Mouse (Mus musculus): Measurements from ENCODE around the gene Hipk3. TPM values are rescaled to one million over a fixed set of nuclear protein-coding genes. Genes with fewer than 3 reads are reported as not detected.

The Hipk3 gene
- polyA plus RNA-seq, 1 experiment from 2014 or later = 7.2 TPM

DNA sequence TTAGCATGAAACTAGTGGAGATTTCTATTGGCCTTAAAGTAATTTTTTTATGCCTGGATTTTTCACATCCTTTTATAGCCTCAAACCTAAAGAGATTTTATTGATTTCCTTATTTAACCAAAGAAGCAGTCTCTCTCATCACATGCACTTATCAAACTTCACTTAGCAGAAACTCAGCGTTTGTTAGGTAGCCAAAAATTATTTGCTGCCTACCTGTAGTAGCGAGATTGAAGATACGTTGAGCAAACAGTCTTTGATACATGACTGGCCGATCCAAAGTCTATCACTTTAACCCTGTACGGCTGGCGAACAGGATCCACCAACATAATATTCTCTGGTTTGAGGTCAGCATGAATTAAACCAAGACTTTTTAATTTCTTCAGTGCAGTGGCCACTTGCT, 23.7 kb downstream of the Hipk3 start:
- no peak overlapping the region for H3K27ac ChIP-seq (replicated peaks)
- no peak overlapping the region for H3K4me2 ChIP-seq
- no peak overlapping the region for H3K4me3 ChIP-seq (replicated peaks)
- 95% methylated on average over 6 of the region's 6 CpGs for WGBS
- H3K4me1 ChIP-seq = peaks cover 12% of the 10 kb centered on the region
- no peak overlapping the region for H3K9ac ChIP-seq (replicated peaks)
- H3K27me3 ChIP-seq (replicated peaks) = no peaks in the 10 kb centered on the region
- ATAC-seq (ENCODE audit: low FRiP score) = no peak
- no peaks in the 10 kb centered on the region for H3K9me3 ChIP-seq (replicated peaks)
- no peaks in the 10 kb centered on the region for H3K36me3 ChIP-seq

- no peak overlapping the region for H3K9ac ChIP-seq (replicated peaks)
- no peaks in the 10 kb centered on the region for H3K27me3 ChIP-seq (replicated peaks)
- no peak overlapping the region for H3K27ac ChIP-seq (replicated peaks)
- no peaks in the 10 kb centered on the region for H3K36me3 ChIP-seq
- H3K4me3 ChIP-seq (replicated peaks) = no peak overlapping the region
- H3K4me2 ChIP-seq = no peak overlapping the region
- peaks cover 12% of the 10 kb centered on the region for H3K4me1 ChIP-seq
- H3K9me3 ChIP-seq (replicated peaks) = no peaks in the 10 kb centered on the region
- ATAC-seq (ENCODE audit: low FRiP score) = no peak
- WGBS = 86% methylated on average over 5 of the region's 5 CpGs
Measured at GRCm38 (mm10) chr2:104468419-104468818, 25.8 kb downstream of the Hipk3 start.

DNA sequence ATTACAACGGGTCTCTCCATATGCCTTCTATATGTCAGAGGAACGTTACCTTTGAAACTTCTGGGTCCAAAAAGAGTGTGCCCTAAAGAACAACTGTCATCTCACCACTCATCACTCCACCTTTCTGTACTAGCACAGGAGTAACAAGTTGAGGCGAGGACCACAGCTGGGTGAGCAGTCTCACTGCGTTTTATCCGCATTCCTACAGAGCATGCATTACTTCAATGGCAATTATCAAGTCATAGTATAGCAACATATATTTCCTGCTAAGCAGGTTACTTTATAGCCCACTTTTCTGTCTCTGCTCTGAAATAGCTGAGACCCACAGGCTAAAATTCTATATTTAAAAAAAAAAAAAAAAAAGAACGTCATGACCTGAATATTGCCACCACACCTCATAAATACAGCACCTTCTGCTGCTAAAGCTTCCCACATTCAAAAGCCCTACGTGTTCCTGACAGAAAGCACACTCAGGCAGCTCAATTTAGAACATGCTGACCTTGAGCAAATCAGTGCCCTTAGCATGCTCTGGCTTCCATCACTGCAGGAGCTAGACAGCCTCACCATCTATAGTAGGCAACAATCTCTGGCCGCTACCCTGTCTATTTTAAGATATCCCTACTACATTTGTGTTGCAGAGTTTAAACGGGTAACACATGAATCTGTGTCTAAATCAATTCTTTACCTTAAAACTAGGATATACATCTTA, 27.2 kb downstream of the Hipk3 start:
- no peak overlapping the region for H3K4me3 ChIP-seq (replicated peaks)
- 80% methylated on average over 9 of the region's 9 CpGs for WGBS
- H3K4me2 ChIP-seq = no peak overlapping the region
- no peaks in the 10 kb centered on the region for H3K36me3 ChIP-seq
- H3K9ac ChIP-seq (replicated peaks) = no peak overlapping the region
- peaks cover 7% of the 10 kb centered on the region for H3K4me1 ChIP-seq
- no peaks in the 10 kb centered on the region for H3K27me3 ChIP-seq (replicated peaks)
- no peaks in the 10 kb centered on the region for H3K9me3 ChIP-seq (replicated peaks)
- 0 out of 2 replicates have a peak, but pooled peaks have one; percentile 33 for ATAC-seq (ENCODE audit: low FRiP score)
- no peak overlapping the region for H3K27ac ChIP-seq (replicated peaks)

DNA sequence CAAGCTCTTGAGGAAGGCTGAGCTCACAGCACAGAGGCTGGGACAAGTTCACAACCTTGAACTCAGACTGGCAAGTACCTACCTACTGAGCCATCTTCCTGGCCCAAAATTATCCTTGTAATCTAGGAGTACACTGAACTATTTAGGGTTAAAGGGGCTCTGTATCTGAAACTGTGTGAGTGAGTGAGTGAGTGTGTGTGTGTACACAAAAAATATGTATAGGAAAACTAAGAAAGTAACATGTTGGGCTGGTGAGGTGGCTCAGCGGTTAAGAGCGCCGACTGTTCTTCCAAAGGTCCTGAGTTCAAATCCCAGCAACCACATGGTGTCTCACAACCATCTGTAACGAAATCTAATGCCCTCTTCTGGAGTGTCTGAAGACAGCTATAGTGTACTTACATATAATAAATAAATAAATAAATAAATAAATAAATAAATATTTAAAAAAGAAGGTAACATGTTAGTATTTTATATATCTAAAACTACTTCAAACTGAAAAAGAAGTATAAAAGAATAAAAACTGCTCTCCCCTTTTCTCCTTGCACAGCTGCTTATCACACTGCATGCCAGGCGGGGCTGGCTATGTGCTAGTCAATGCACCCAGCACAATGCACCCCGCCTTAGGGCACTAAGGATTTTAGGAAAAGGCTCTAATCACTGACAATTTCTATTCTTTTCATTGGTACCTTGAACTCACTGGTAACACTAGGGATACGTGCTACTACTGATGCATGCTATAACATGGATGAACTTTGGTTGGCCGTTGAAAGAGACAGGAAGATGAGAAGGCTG, 28.4 kb downstream of the Hipk3 start:
- ATAC-seq (ENCODE audit: low FRiP score) = no peak
- H3K4me2 ChIP-seq = no peak overlapping the region
- no peaks in the 10 kb centered on the region for H3K36me3 ChIP-seq
- no peak overlapping the region for H3K4me3 ChIP-seq (replicated peaks)
- H3K9me3 ChIP-seq (replicated peaks) = no peaks in the 10 kb centered on the region
- no peaks in the 10 kb centered on the region for H3K27me3 ChIP-seq (replicated peaks)
- H3K27ac ChIP-seq (replicated peaks) = no peak overlapping the region
- H3K9ac ChIP-seq (replicated peaks) = no peak overlapping the region
- H3K4me1 ChIP-seq = 0 out of 2 replicates have a peak, but pooled peaks cover 5% of the 10 kb centered on the region
- WGBS = 96% methylated on average over 8 of the region's 8 CpGs

DNA sequence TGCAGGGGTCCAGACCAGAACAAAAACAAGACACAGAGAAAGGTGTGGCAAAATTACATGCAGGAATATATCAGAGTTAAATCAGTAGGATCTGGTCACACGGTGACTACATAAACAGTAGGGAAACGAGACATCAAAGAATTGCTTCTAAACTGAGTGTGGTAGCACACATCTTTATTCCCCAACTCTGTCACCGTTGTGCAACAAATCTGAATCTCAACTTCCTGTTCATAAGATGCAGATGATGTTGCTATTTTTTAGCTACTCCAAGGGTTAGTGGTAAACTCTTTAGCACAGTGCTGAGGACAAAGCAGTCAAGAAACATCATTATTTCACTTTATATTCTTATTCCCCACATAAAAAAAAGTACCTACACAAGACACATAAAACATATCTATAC, 34.2 kb downstream of the Hipk3 start:
- H3K36me3 ChIP-seq = no peaks in the 10 kb centered on the region
- no peaks in the 10 kb centered on the region for H3K9me3 ChIP-seq (replicated peaks)
- 67% methylated on average over 3 of the region's 3 CpGs for WGBS
- no peak overlapping the region for H3K4me2 ChIP-seq
- H3K27ac ChIP-seq (replicated peaks) = no peak overlapping the region
- H3K4me1 ChIP-seq = no peaks in the 10 kb centered on the region
- H3K4me3 ChIP-seq (replicated peaks) = no peak overlapping the region
- H3K9ac ChIP-seq (replicated peaks) = no peak overlapping the region
- ATAC-seq (ENCODE audit: low FRiP score) = no peak
- no peaks in the 10 kb centered on the region for H3K27me3 ChIP-seq (replicated peaks)

- Histone ChIP-seq H3K4me2 (no peak overlapping the region), H3K4me1 (no peaks in the 10 kb centered on the region), H3K36me3 (no peaks in the 10 kb centered on the region), H3K27ac (replicated peaks) (no peak overlapping the region), H3K9me3 (replicated peaks) (no peaks in the 10 kb centered on the region), H3K4me3 (replicated peaks) (no peak overlapping the region), H3K9ac (replicated peaks) (no peak overlapping the region), H3K27me3 (replicated peaks) (no peaks in the 10 kb centered on the region)
- 88% methylated on average over 8 of the region's 8 CpGs for WGBS
- no peak for ATAC-seq (ENCODE audit: low FRiP score)
Measured at GRCm38 (mm10) chr2:104458569-104459332, 35.5 kb downstream of the Hipk3 start.

DNA sequence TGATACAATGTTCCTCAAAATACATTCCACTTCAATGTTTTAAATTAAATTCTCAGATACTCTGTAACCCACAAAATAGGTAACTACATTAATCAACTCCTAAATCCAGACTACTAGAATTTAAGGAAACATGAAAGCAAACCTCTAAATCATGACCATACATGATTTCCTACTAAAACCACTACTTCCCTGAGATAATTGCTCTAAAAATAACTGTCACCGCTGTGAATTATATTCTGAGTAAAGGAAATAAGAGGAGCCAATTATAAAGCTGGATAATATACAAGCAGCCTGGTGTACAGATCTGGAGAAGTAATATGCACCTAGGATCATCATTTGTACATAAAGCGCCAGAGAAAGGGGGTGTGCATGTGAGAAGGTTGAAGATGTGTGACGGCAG, 37.1 kb downstream of the Hipk3 start:
- Histone ChIP-seq H3K4me1 (no peaks in the 10 kb centered on the region), H3K9me3 (replicated peaks) (no peaks in the 10 kb centered on the region), H3K4me3 (replicated peaks) (no peak overlapping the region), H3K9ac (replicated peaks) (no peak overlapping the region), H3K27ac (replicated peaks) (no peak overlapping the region), H3K27me3 (replicated peaks) (no peaks in the 10 kb centered on the region), H3K4me2 (no peak overlapping the region), H3K36me3 (no peaks in the 10 kb centered on the region)
- ATAC-seq (ENCODE audit: low FRiP score) = no peak
- WGBS = 81% methylated on average over 3 of the region's 3 CpGs

- ATAC-seq (ENCODE audit: low FRiP score) = no peak
- Histone ChIP-seq H3K36me3 (no peaks in the 10 kb centered on the region), H3K9me3 (replicated peaks) (no peaks in the 10 kb centered on the region), H3K27me3 (replicated peaks) (no peaks in the 10 kb centered on the region), H3K27ac (replicated peaks) (no peak overlapping the region), H3K4me1 (no peaks in the 10 kb centered on the region), H3K9ac (replicated peaks) (no peak overlapping the region), H3K4me3 (replicated peaks) (no peak overlapping the region), H3K4me2 (no peak overlapping the region)
- 89% methylated on average over 3 of the region's 3 CpGs for WGBS
Measured at GRCm38 (mm10) chr2:104450685-104451084, 43.6 kb downstream of the Hipk3 start.

GRCm38 (mm10) chr2:104449191-104449590, 45.1 kb downstream of the Hipk3 start:
- H3K27me3 ChIP-seq (replicated peaks) = no peaks in the 10 kb centered on the region
- H3K9ac ChIP-seq (replicated peaks) = no peak overlapping the region
- H3K4me3 ChIP-seq (replicated peaks) = no peak overlapping the region
- no peaks in the 10 kb centered on the region for H3K9me3 ChIP-seq (replicated peaks)
- no peak for ATAC-seq (ENCODE audit: low FRiP score)
- no peaks in the 10 kb centered on the region for H3K4me1 ChIP-seq
- no peak overlapping the region for H3K27ac ChIP-seq (replicated peaks)
- H3K36me3 ChIP-seq = no peaks in the 10 kb centered on the region
- H3K4me2 ChIP-seq = no peak overlapping the region
- WGBS = 95% methylated on average over 1 of the region's 1 CpGs

DNA sequence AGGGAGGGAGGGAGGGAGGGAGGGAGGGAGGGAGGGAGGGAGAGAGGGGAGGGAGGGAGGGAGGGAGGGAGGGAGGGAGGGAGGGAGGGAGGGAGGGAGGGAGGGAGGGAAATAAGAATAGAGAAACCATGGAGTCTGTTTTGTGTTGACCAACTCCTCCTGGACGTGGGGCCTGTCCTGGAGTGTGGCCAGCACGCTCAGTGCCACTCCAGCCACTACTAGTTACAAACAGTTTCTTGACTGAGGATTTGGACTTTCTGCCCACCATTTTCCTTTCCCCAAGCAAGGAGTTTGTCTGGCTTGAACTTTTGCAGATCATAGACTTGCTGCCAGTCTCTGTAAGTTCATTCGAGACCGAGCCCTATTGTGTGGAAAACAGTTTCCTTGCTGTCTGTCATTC, 46.0 kb downstream of the Hipk3 start:
- Histone ChIP-seq H3K4me1 (no peaks in the 10 kb centered on the region), H3K4me3 (replicated peaks) (no peak overlapping the region), H3K9ac (replicated peaks) (no peak overlapping the region), H3K27me3 (replicated peaks) (no peaks in the 10 kb centered on the region), H3K36me3 (no peaks in the 10 kb centered on the region), H3K27ac (replicated peaks) (no peak overlapping the region), H3K9me3 (replicated peaks) (no peaks in the 10 kb centered on the region), H3K4me2 (no peak overlapping the region)
- WGBS = 77% methylated on average over 4 of the region's 4 CpGs
- ATAC-seq (ENCODE audit: low FRiP score) = no peak

GRCm38 (mm10) chr2:104446016-104446415, 48.2 kb downstream of the Hipk3 start:
- H3K36me3 ChIP-seq = peaks cover 1% of the 10 kb centered on the region; the same call in 1 of the 2 replicates
- H3K27me3 ChIP-seq (replicated peaks) = no peaks in the 10 kb centered on the region
- no peak overlapping the region for H3K4me2 ChIP-seq
- ATAC-seq (ENCODE audit: low FRiP score) = no peak
- WGBS = 79% methylated on average over 1 of the region's 1 CpGs
- no peak overlapping the region for H3K27ac ChIP-seq (replicated peaks)
- no peaks in the 10 kb centered on the region for H3K9me3 ChIP-seq (replicated peaks)
- no peak overlapping the region for H3K4me3 ChIP-seq (replicated peaks)
- no peak overlapping the region for H3K9ac ChIP-seq (replicated peaks)
- no peaks in the 10 kb centered on the region for H3K4me1 ChIP-seq
